Mouse (Mus musculus) liver, embryonic 13.5 days (tissue): Measurements from ENCODE around the gene Abhd14b. TPM values are rescaled to one million over a fixed set of nuclear protein-coding genes. Genes with fewer than 3 reads are reported as not detected.

Source experiments
- ATAC-seq: fragments of 200-750 bp; cut with Nextera tagmentation; 2 replicates; pipeline ENCODE4 v1.8.0; 2017; ENCODE audit warnings: low read depth, mild to moderate bottlenecking, moderate number of reproducible peaks, moderate library complexity
- DNase-seq: peaks from one replicate; pipeline ENCODE4 v3.0.0; 2022
- H3K27ac ChIP-seq: fragments of 300-500 bp; sonication (generic); 2 replicates; pipeline ENCODE4 v1.5.1; 2015; ENCODE audit warnings: moderate library complexity, mild to moderate bottlenecking, inconsistent platforms
- H3K27me3 ChIP-seq: fragments of 300-500 bp; sonication (generic); 2 replicates; pipeline ENCODE4 v1.6.1; 2015; ENCODE audit warnings: mild to moderate bottlenecking, inconsistent platforms
- H3K36me3 ChIP-seq: fragments of 300-500 bp; sonication (generic); 2 replicates; pipeline ENCODE4 v1.6.1; 2015; ENCODE audit warnings: mild to moderate bottlenecking, inconsistent platforms
- H3K4me1 ChIP-seq: fragments of 300-500 bp; sonication (generic); replicated peaks from 2 replicates; pipeline ENCODE4 v1.6.1; 2015; ENCODE audit warnings: inconsistent platforms
- H3K4me2 ChIP-seq: fragments of 300-500 bp; sonication (generic); 2 replicates; pipeline ENCODE4 v1.6.1; 2015; ENCODE audit warnings: inconsistent platforms, mild to moderate bottlenecking, moderate library complexity
- H3K4me3 ChIP-seq: fragments of 300-500 bp; sonication (generic); replicated peaks from 2 replicates; pipeline ENCODE4 v1.5.1; 2015; ENCODE audit warnings: mild to moderate bottlenecking, inconsistent platforms
- H3K9ac ChIP-seq: fragments of 300-500 bp; sonication (generic); 2 replicates; pipeline ENCODE4 v1.6.1; 2015; ENCODE audit warnings: mild to moderate bottlenecking, inconsistent platforms
- H3K9me3 ChIP-seq: fragments of 300-500 bp; sonication (generic); replicated peaks from 2 replicates; pipeline ENCODE4 v1.6.1; 2016; ENCODE audit warnings: inconsistent platforms
- WGBS: fragments of 180-500 bp; shearing (Covaris S2); methylation state at CpG from one replicate; pipeline ENCODE4 v1.1.7; 2015; ENCODE audit not compliant: insufficient replicate concordance; 5-methylcytosine and 5-hydroxymethylcytosine counted together
- polyA plus RNA-seq: library from polyadenylated mRNA; unstranded; fragments of >200 nt; fragmentation: Nextera tagmentation; extraction: Ambion mirVana; gene quantifications from 2 replicates; pipeline ENCODE4 v1.2.1, GENCODE M21; 2015

The Abhd14b gene
- polyA plus RNA-seq, 1 experiment from 2014 or later: 16.7 TPM

- ATAC-seq: peak; percentile 92
These were observed 36.1 kb upstream of the Abhd14b start for GRCm38 (mm10) chr9:106411091-106411594.

GRCm38 (mm10) chr9:106411729-106412128, 35.5 kb upstream of the Abhd14b start:
- ATAC-seq: peak; percentile 85
- H3K27me3 ChIP-seq: 0 out of 2 replicates have a peak, but pooled peaks cover 2% of the 10 kb centered on the region
- 34% methylated on average over 6 of the region's 6 CpGs for WGBS
- peak overlapping the region; percentile 81 for H3K27ac ChIP-seq
- H3K9ac ChIP-seq: peak overlapping the region; percentile 52; the same call in 1 of the 2 replicates
- H3K4me2 ChIP-seq: peak overlapping the region; percentile 62
- DNase-seq: no peak
- peaks cover 36% of the 10 kb centered on the region for H3K4me1 ChIP-seq
- H3K9me3 ChIP-seq: 0 out of 2 replicates have a peak, but pooled peaks cover 2% of the 10 kb centered on the region
- H3K36me3 ChIP-seq: no peaks in the 10 kb centered on the region
- peak overlapping the region; percentile 33 for H3K4me3 ChIP-seq

More at GRCm38 (mm10) chr9:106411091-106411594, 36.1 kb upstream of the Abhd14b start:
- H3K9me3 ChIP-seq: 0 out of 2 replicates have a peak, but pooled peaks cover 2% of the 10 kb centered on the region
- peak overlapping the region; percentile 53; the same call in 1 of the 2 replicates for H3K9ac ChIP-seq
- WGBS: 18% methylated on average over 9 of the region's 9 CpGs
- peak overlapping the region; percentile 81 for H3K27ac ChIP-seq
- H3K27me3 ChIP-seq: 0 out of 2 replicates have a peak, but pooled peaks cover 2% of the 10 kb centered on the region
- H3K4me1 ChIP-seq: peaks cover 42% of the 10 kb centered on the region
- H3K36me3 ChIP-seq: no peaks in the 10 kb centered on the region
- DNase-seq: no peak
- H3K4me2 ChIP-seq: peak overlapping the region; percentile 62
- H3K4me3 ChIP-seq: peak overlapping the region; percentile 33

- H3K4me2 ChIP-seq: peak overlapping the region; percentile 62
- WGBS: 88% methylated on average over 3 of the region's 3 CpGs
- peaks cover 32% of the 10 kb centered on the region for H3K4me1 ChIP-seq
- no peak for DNase-seq
- H3K9ac ChIP-seq: peak overlapping the region; percentile 52; the same call in 1 of the 2 replicates
- H3K9me3 ChIP-seq: 0 out of 2 replicates have a peak, but pooled peaks cover 2% of the 10 kb centered on the region
- no peaks in the 10 kb centered on the region for H3K36me3 ChIP-seq
- peak overlapping the region; percentile 33; the same call in 1 of the 2 replicates for H3K4me3 ChIP-seq
- no peak; the same call in 1 of the 2 replicates for ATAC-seq
- peaks cover 7% of the 10 kb centered on the region; the same call in 1 of the 2 replicates for H3K27me3 ChIP-seq
- H3K27ac ChIP-seq: peak overlapping the region; percentile 81
These were observed 35.0 kb upstream of the Abhd14b start for GRCm38 (mm10) chr9:106412210-106412609.

GRCm38 (mm10) chr9:106413606-106414005, 33.7 kb upstream of the Abhd14b start:
- Histone ChIP-seq H3K9me3 (0 out of 2 replicates have a peak, but pooled peaks cover 2% of the 10 kb centered on the region), H3K36me3 (no peaks in the 10 kb centered on the region), H3K4me3 (no peak overlapping the region), H3K27me3 (peaks cover 21% of the 10 kb centered on the region), H3K4me1 (peaks cover 40% of the 10 kb centered on the region), H3K4me2 (no peak overlapping the region), H3K27ac (0 out of 2 replicates have a peak overlapping the region, but pooled peaks have one; percentile 9), H3K9ac (no peak overlapping the region)
- ATAC-seq: no peak
- no peak for DNase-seq
- WGBS: 83% methylated on average over 5 of the region's 5 CpGs

GRCm38 (mm10) chr9:106416826-106417225, 30.4 kb upstream of the Abhd14b start:
- peaks cover 49% of the 10 kb centered on the region for H3K27me3 ChIP-seq
- no peak for DNase-seq
- no peak overlapping the region for H3K27ac ChIP-seq
- no peaks in the 10 kb centered on the region for H3K9me3 ChIP-seq
- H3K4me1 ChIP-seq: peaks cover 33% of the 10 kb centered on the region
- WGBS: 74% methylated on average over 6 of the region's 6 CpGs
- ATAC-seq: no peak
- no peak overlapping the region for H3K4me2 ChIP-seq
- H3K4me3 ChIP-seq: no peak overlapping the region
- no peak overlapping the region for H3K9ac ChIP-seq
- H3K36me3 ChIP-seq: no peaks in the 10 kb centered on the region

- peak overlapping the region; percentile 31; the same call in 1 of the 2 replicates for H3K9ac ChIP-seq
These were observed 29.2 kb upstream of the Abhd14b start for GRCm38 (mm10) chr9:106417841-106418625.

GRCm38 (mm10) chr9:106420608-106421007, 26.7 kb upstream of the Abhd14b start:
- H3K4me3 ChIP-seq: no peak overlapping the region
- H3K4me1 ChIP-seq: peaks cover 20% of the 10 kb centered on the region
- peaks cover 56% of the 10 kb centered on the region for H3K27me3 ChIP-seq
- no peaks in the 10 kb centered on the region for H3K36me3 ChIP-seq
- no peaks in the 10 kb centered on the region for H3K9me3 ChIP-seq
- DNase-seq: no peak
- 4% methylated on average over 2 of the region's 2 CpGs for WGBS
- no peak overlapping the region for H3K9ac ChIP-seq
- no peak for ATAC-seq
- H3K27ac ChIP-seq: no peak overlapping the region
- H3K4me2 ChIP-seq: no peak overlapping the region

More at GRCm38 (mm10) chr9:106417841-106418625, 29.2 kb upstream of the Abhd14b start:
- Histone ChIP-seq H3K36me3 (no peaks in the 10 kb centered on the region), H3K27me3 (peaks cover 50% of the 10 kb centered on the region), H3K9me3 (no peaks in the 10 kb centered on the region), H3K4me1 (peaks cover 23% of the 10 kb centered on the region), H3K27ac (no peak overlapping the region), H3K4me2 (peak overlapping the region; percentile 45), H3K4me3 (peak overlapping the region; percentile 30; the same call in 1 of the 2 replicates)
- WGBS: 18% methylated on average over 29 of the region's 29 CpGs
- ATAC-seq: 0 out of 2 replicates have a peak, but pooled peaks have one; percentile 13
- DNase-seq: no peak

GRCm38 (mm10) chr9:106421033-106421864, 26.0 kb upstream of the Abhd14b start:
- Histone ChIP-seq H3K9me3 (no peaks in the 10 kb centered on the region), H3K4me2 (peak overlapping the region; percentile 24; the same call in 1 of the 2 replicates), H3K4me1 (peaks cover 20% of the 10 kb centered on the region), H3K27me3 (peaks cover 54% of the 10 kb centered on the region), H3K27ac (no peak overlapping the region), H3K4me3 (no peak overlapping the region), H3K9ac (no peak overlapping the region), H3K36me3 (no peaks in the 10 kb centered on the region)
- ATAC-seq (0 out of 2 replicates have a peak, but pooled peaks have one; percentile 10), DNase-seq (no peak)
- WGBS: 13% methylated on average over 18 of the region's 18 CpGs

- 1% methylated on average over 3 of the region's 3 CpGs for WGBS
- DNase-seq (peak; percentile 68), ATAC-seq (peak; percentile 76)
- H3K9me3 ChIP-seq: no peaks in the 10 kb centered on the region
- peaks cover 54% of the 10 kb centered on the region for H3K27me3 ChIP-seq
- H3K36me3 ChIP-seq: no peaks in the 10 kb centered on the region
- peak overlapping the region; percentile 24; the same call in 1 of the 2 replicates for H3K4me2 ChIP-seq
- H3K4me3 ChIP-seq: no peak overlapping the region
- H3K27ac ChIP-seq: no peak overlapping the region
- no peak overlapping the region for H3K9ac ChIP-seq
- peaks cover 20% of the 10 kb centered on the region for H3K4me1 ChIP-seq
These were observed 25.4 kb upstream of the Abhd14b start for GRCm38 (mm10) chr9:106421865-106422160.

GRCm38 (mm10) chr9:106428719-106429220, 18.5 kb upstream of the Abhd14b start:
- H3K4me3 ChIP-seq: peak overlapping the region; percentile 91
- DNase-seq (no peak), ATAC-seq (peak; percentile 27)
- H3K9me3 ChIP-seq: no peaks in the 10 kb centered on the region
- peak overlapping the region; percentile 58 for H3K9ac ChIP-seq
- peak overlapping the region; percentile 77 for H3K27ac ChIP-seq
- peak overlapping the region; percentile 74 for H3K4me2 ChIP-seq
- H3K4me1 ChIP-seq: peaks cover 44% of the 10 kb centered on the region
- peaks cover 35% of the 10 kb centered on the region for H3K36me3 ChIP-seq
- H3K27me3 ChIP-seq: 0 out of 2 replicates have a peak, but pooled peaks cover 3% of the 10 kb centered on the region
- 21% methylated on average over 11 of the region's 11 CpGs for WGBS
